Mouse (Mus musculus): ENCODE results near the gene Fxn.

- TF ChIP-seq CTCF (IDR thresholded peaks at IDR 0.05; ENCODE audit: borderline replicate concordance, control insufficient read depth, extremely low read depth, insufficient read depth, low read length, poor library complexity) (no peak), POLR2A (IDR thresholded peaks at IDR 0.05; ENCODE audit: control insufficient read depth, extremely low read depth, insufficient read depth, low read length, poor library complexity) (no peak)
Observed at GRCm38 (mm10) chr19:24274281-24274680, 6.1 kb downstream of the Fxn start.

Measured in thymus, adult 2 months (tissue).